Mouse (Mus musculus): Measurements from ENCODE around the gene Jaml. TPM values are rescaled to one million over a fixed set of nuclear protein-coding genes. Genes with fewer than 3 reads are reported as not detected.
A peak's percentile ranks its signal among the peaks of the same experiment; 100 is the strongest.

Jaml gene
- polyA plus RNA-seq, 1 experiment: 3.5 TPM

- Histone ChIP-seq H3K27me3 (ENCODE audit: control insufficient read depth, insufficient read depth, low read length) (no peaks in the 10 kb centered on the region), H3K4me1 (replicated peaks; ENCODE audit: control insufficient read depth, insufficient read depth, low read length) (peaks cover 57% of the 10 kb centered on the region), H3K36me3 (ENCODE audit: control insufficient read depth, insufficient read depth, low read length) (no peaks in the 10 kb centered on the region), H3K27ac (ENCODE audit: control insufficient read depth, insufficient read depth, low read length) (peak overlapping the region; percentile 51; the same call in 1 of the 2 replicates), H3K4me3 (ENCODE audit: control insufficient read depth, insufficient read depth, low read length) (peak overlapping the region; percentile 35)
- TF ChIP-seq POLR2A (IDR thresholded peaks at IDR 0.05; ENCODE audit: control insufficient read depth, extremely low read depth, insufficient read depth, low read length, poor library complexity) (0 out of 2 replicates have a peak, but pooled peaks have one; percentile 10), CTCF (IDR thresholded peaks at IDR 0.05; ENCODE audit: borderline replicate concordance, control insufficient read depth, extremely low read depth, insufficient read depth, low read length, poor library complexity) (peak; percentile 93)
- WGBS: 4% methylated on average over 10 of the region's 10 CpGs
- DNase-seq: peak; percentile 86
Measured at GRCm38 (mm10) chr9:45121769-45122168, 42.8 kb downstream of the Jaml start.

DNA sequence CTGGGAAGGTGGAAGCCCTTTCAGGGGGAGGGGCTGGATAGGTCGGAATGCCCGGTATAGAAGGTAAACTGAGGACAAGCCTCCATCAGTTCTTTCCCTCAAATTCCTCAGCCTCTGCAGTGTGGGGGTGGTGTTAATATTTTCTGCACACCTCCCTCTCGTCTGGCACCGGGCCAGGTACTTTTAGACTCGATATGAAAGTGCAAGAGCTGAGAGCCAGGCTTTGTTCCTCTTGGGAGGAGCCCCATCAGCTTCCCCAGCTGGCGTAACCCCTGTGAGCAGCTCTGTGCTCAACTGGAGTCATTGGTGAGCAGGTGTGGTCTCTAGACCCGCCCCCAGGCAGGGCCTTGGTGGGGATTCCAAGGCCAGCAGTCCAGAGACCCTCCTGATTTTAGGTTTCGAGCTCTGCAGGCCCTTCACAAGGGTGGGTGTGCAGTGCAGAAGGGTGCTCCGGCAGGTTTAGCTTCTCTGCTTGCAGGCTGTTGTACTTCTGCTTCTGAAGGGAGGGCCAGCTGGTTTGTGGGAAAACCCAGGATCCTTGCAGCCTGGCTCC, 43.3 kb downstream of the Jaml start:
- Histone ChIP-seq H3K27me3 (ENCODE audit: control insufficient read depth, insufficient read depth, low read length) (no peaks in the 10 kb centered on the region), H3K27ac (ENCODE audit: control insufficient read depth, insufficient read depth, low read length) (peak overlapping the region; percentile 51), H3K36me3 (ENCODE audit: control insufficient read depth, insufficient read depth, low read length) (no peaks in the 10 kb centered on the region), H3K4me1 (replicated peaks; ENCODE audit: control insufficient read depth, insufficient read depth, low read length) (peaks cover 56% of the 10 kb centered on the region), H3K4me3 (ENCODE audit: control insufficient read depth, insufficient read depth, low read length) (peak overlapping the region; percentile 35)
- no peak for TF ChIP-seq CTCF (IDR thresholded peaks at IDR 0.05; ENCODE audit: borderline replicate concordance, control insufficient read depth, extremely low read depth, insufficient read depth, low read length, poor library complexity)
- TF ChIP-seq POLR2A (IDR thresholded peaks at IDR 0.05; ENCODE audit: control insufficient read depth, extremely low read depth, insufficient read depth, low read length, poor library complexity): no peak
- 10% methylated on average over 9 of the region's 9 CpGs for WGBS
- DNase-seq: peak; percentile 68

DNA sequence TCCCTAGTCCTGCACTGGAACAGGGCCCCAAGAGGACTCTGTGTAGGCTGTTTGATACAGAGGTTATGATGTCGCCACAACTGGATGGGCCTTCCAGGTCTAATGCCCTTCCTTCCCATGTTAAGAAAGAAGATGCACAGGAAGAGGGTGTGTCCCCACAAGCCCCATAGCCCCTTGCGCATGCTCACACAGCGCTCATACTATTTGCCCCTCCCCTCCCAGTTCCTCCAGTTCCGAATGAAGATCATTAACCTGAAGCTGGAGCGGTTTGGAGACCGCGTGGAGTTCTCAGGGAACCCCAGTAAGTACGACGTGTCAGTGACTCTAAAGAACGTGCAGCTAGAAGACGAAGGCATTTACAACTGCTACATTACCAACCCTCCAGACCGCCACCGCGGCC, 46.2 kb downstream of the Jaml start:
- DNase-seq: no peak
- H3K27ac ChIP-seq (ENCODE audit: control insufficient read depth, insufficient read depth, low read length): no peak overlapping the region
- H3K4me3 ChIP-seq (ENCODE audit: control insufficient read depth, insufficient read depth, low read length): no peak overlapping the region
- WGBS: 94% methylated on average over 14 of the region's 14 CpGs
- H3K36me3 ChIP-seq (ENCODE audit: control insufficient read depth, insufficient read depth, low read length): no peaks in the 10 kb centered on the region
- TF ChIP-seq POLR2A (IDR thresholded peaks at IDR 0.05; ENCODE audit: control insufficient read depth, extremely low read depth, insufficient read depth, low read length, poor library complexity) (no peak), CTCF (IDR thresholded peaks at IDR 0.05; ENCODE audit: borderline replicate concordance, control insufficient read depth, extremely low read depth, insufficient read depth, low read length, poor library complexity) (no peak)
- no peaks in the 10 kb centered on the region for H3K27me3 ChIP-seq (ENCODE audit: control insufficient read depth, insufficient read depth, low read length)
- peaks cover 58% of the 10 kb centered on the region for H3K4me1 ChIP-seq (replicated peaks; ENCODE audit: control insufficient read depth, insufficient read depth, low read length)

DNA sequence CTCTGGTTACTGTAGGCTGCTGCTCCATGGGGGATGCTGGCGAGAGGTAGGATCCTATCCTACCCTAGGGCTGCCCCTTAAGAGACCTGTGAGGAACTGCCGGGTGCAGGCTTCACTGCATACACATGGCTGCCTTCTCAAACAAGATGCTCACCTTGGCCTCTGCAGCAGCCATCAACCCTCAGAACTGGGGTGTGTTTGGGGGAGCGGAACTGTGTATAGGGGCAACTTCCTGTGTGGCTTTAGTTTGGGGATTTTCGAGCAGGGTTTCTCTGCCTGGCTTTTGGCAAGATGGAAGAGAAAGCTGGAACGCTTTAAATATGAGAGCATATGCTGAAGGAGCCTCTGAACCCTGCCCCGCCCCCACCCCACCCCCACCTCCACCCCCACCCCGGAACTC, 48.0 kb downstream of the Jaml start:
- DNase-seq: peak; percentile 51
- no peaks in the 10 kb centered on the region for H3K36me3 ChIP-seq (ENCODE audit: control insufficient read depth, insufficient read depth, low read length)
- H3K4me3 ChIP-seq (ENCODE audit: control insufficient read depth, insufficient read depth, low read length): no peak overlapping the region
- TF ChIP-seq POLR2A (IDR thresholded peaks at IDR 0.05; ENCODE audit: control insufficient read depth, extremely low read depth, insufficient read depth, low read length, poor library complexity) (no peak), CTCF (IDR thresholded peaks at IDR 0.05; ENCODE audit: borderline replicate concordance, control insufficient read depth, extremely low read depth, insufficient read depth, low read length, poor library complexity) (no peak)
- H3K4me1 ChIP-seq (replicated peaks; ENCODE audit: control insufficient read depth, insufficient read depth, low read length): peaks cover 44% of the 10 kb centered on the region
- H3K27ac ChIP-seq (ENCODE audit: control insufficient read depth, insufficient read depth, low read length): peak overlapping the region; percentile 71
- no peaks in the 10 kb centered on the region for H3K27me3 ChIP-seq (ENCODE audit: control insufficient read depth, insufficient read depth, low read length)
- 6% methylated on average over 7 of the region's 7 CpGs for WGBS

GRCm38 (mm10) chr9:45130119-45130518, 51.1 kb downstream of the Jaml start:
- TF ChIP-seq CTCF (IDR thresholded peaks at IDR 0.05; ENCODE audit: borderline replicate concordance, control insufficient read depth, extremely low read depth, insufficient read depth, low read length, poor library complexity) (no peak), POLR2A (IDR thresholded peaks at IDR 0.05; ENCODE audit: control insufficient read depth, extremely low read depth, insufficient read depth, low read length, poor library complexity) (no peak)
- Histone ChIP-seq H3K36me3 (ENCODE audit: control insufficient read depth, insufficient read depth, low read length) (no peaks in the 10 kb centered on the region), H3K4me1 (replicated peaks; ENCODE audit: control insufficient read depth, insufficient read depth, low read length) (peaks cover 34% of the 10 kb centered on the region), H3K4me3 (ENCODE audit: control insufficient read depth, insufficient read depth, low read length) (no peak overlapping the region), H3K27ac (ENCODE audit: control insufficient read depth, insufficient read depth, low read length) (no peak overlapping the region), H3K27me3 (ENCODE audit: control insufficient read depth, insufficient read depth, low read length) (no peaks in the 10 kb centered on the region)
- DNase-seq: no peak
- WGBS: 93% methylated on average over 3 of the region's 3 CpGs

- WGBS: 32% methylated on average over 5 of the region's 5 CpGs
- Histone ChIP-seq H3K27me3 (ENCODE audit: control insufficient read depth, insufficient read depth, low read length) (no peaks in the 10 kb centered on the region), H3K4me1 (replicated peaks; ENCODE audit: control insufficient read depth, insufficient read depth, low read length) (peaks cover 22% of the 10 kb centered on the region), H3K27ac (ENCODE audit: control insufficient read depth, insufficient read depth, low read length) (no peak overlapping the region), H3K36me3 (ENCODE audit: control insufficient read depth, insufficient read depth, low read length) (no peaks in the 10 kb centered on the region), H3K4me3 (ENCODE audit: control insufficient read depth, insufficient read depth, low read length) (no peak overlapping the region)
- TF ChIP-seq POLR2A (IDR thresholded peaks at IDR 0.05; ENCODE audit: control insufficient read depth, extremely low read depth, insufficient read depth, low read length, poor library complexity): no peak
- peak; percentile 79 for TF ChIP-seq CTCF (IDR thresholded peaks at IDR 0.05; ENCODE audit: borderline replicate concordance, control insufficient read depth, extremely low read depth, insufficient read depth, low read length, poor library complexity)
- peak; percentile 80 for DNase-seq
Measured at GRCm38 (mm10) chr9:45133484-45134310, 54.7 kb downstream of the Jaml start.
